In the genomic region with DNA sequence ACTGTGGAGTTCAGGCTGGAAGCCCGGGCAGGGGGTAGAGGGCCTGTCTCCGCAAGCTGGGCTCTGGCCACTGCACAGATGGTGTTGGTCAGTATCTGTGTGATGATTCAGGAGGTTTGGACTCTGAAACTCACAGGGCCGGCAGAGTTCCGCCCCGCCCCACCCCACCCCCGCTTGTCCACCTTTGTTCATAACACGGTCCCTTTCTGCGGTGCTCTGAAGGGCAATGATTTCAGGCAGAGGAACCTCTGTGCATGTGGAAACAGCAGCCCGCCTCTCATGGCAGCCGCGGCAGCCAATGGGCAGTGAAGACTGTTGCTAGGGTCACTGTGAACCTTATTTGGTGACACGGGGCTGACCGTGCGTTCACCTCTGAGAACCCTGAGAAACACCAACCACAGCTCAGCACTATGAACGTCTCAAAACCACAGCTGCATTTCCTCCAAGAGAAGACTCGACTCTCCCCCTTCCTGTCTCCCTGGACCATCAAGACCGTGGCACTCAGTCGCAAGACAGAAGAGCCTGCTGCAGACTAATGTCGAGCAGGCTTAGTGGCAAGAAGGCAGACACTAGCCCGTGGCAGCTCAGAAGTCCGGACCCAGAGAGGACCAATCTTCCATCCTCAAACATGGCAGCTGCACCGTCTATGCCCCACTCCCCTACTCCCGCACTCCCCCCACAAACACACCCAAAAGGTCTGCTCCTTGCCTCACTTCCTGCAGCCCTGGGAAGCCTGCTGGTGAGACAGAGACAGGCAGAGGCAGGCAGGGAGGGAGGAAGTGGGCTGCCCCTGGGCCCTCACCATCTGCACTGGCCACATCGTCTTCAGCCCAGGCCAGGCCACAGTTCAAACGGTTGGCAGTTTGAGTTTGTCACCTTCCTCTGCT, we compare ENCODE assay signal across 8 mouse cellular contexts. TPM values are rescaled to one million over a fixed set of nuclear protein-coding genes. Genes with fewer than 3 reads are reported as not detected.
DNase-seq lines count a peak whose midpoint lies in the region; ATAC-seq and TF ChIP-seq lines count a peak whose summit lies in the region.

No protein-coding gene starts in this region.

- peaks cover 10% of the 10 kb centered on the region for H3K9me3 ChIP-seq in E14TG2a.4 (ENCODE audit: low read length)
- no peaks in the 10 kb centered on the region for H3K9me3 ChIP-seq in kidney, embryonic 15.5 days (replicated peaks)
- H3K9me3 ChIP-seq in midbrain, embryonic 15.5 days: no peaks in the 10 kb centered on the region

- peak overlapping the region; percentile 41 for H3K4me2 ChIP-seq in kidney, embryonic 15.5 days
- H3K4me2 ChIP-seq in midbrain, embryonic 15.5 days: no peak overlapping the region

- intact Hi-C loops in left cerebral cortex, postnatal 36 days (cut with DNase I): no loop called here

- ATAC-seq in granulocyte monocyte progenitor cell, adult 5-6 weeks (replicated peaks; ENCODE audit: poor library complexity, severe bottlenecking): peak; percentile 85
- peak; percentile 63 for ATAC-seq in kidney, embryonic 15.5 days (replicated peaks; ENCODE audit: low FRiP score)
- no peak for ATAC-seq in midbrain, embryonic 15.5 days (replicated peaks)

- no peak for TF ChIP-seq CTCF in E14TG2a.4 (conservative IDR thresholded peaks at IDR 0.05; ENCODE audit: low read length)
- TF ChIP-seq CTCF in thymus, adult 2 months (IDR thresholded peaks at IDR 0.05; ENCODE audit: borderline replicate concordance, control insufficient read depth, extremely low read depth, insufficient read depth, low read length, poor library complexity): peak; percentile 53; the same call in 1 of the 2 replicates

- peak overlapping the region; percentile 58 for H3K4me3 ChIP-seq in E14TG2a.4 (replicated peaks; ENCODE audit: low read length)
- H3K4me3 ChIP-seq in kidney, embryonic 15.5 days (replicated peaks): no peak overlapping the region; the same call in 1 of the 2 replicates
- peak overlapping the region; percentile 40 for H3K4me3 ChIP-seq in thymus, adult 2 months (ENCODE audit: control insufficient read depth, insufficient read depth, low read length)
- H3K4me3 ChIP-seq in midbrain, embryonic 15.5 days: no peak overlapping the region

- peaks cover 74% of the 10 kb centered on the region for H3K4me1 ChIP-seq in E14TG2a.4 (replicated peaks; ENCODE audit: low read depth, low read length)
- H3K4me1 ChIP-seq in kidney, embryonic 15.5 days: peaks cover 43% of the 10 kb centered on the region
- H3K4me1 ChIP-seq in thymus, adult 2 months (replicated peaks; ENCODE audit: control insufficient read depth, insufficient read depth, low read length): peaks cover 35% of the 10 kb centered on the region
- H3K4me1 ChIP-seq in midbrain, embryonic 15.5 days: peaks cover 11% of the 10 kb centered on the region

- no peaks in the 10 kb centered on the region; the same call in 1 of the 2 replicates for H3K36me3 ChIP-seq in E14TG2a.4 (ENCODE audit: insufficient read depth, low read length)
- no peaks in the 10 kb centered on the region for H3K36me3 ChIP-seq in kidney, embryonic 15.5 days
- H3K36me3 ChIP-seq in thymus, adult 2 months (ENCODE audit: control insufficient read depth, insufficient read depth, low read length): no peaks in the 10 kb centered on the region
- no peaks in the 10 kb centered on the region for H3K36me3 ChIP-seq in midbrain, embryonic 15.5 days (replicated peaks)

- no peak overlapping the region for H3K9ac ChIP-seq in kidney, embryonic 15.5 days
- H3K9ac ChIP-seq in midbrain, embryonic 15.5 days: no peak overlapping the region

- WGBS in kidney, embryonic 15.5 days: 40% methylated on average over 25 of the region's 25 CpGs
- 4% methylated on average over 25 of the region's 25 CpGs for WGBS in thymus, adult 2 months
- 79% methylated on average over 25 of the region's 25 CpGs for WGBS in midbrain, embryonic 15.5 days

- no peaks in the 10 kb centered on the region for H3K27me3 ChIP-seq in E14TG2a.4 (ENCODE audit: insufficient read depth, low read length)
- no peaks in the 10 kb centered on the region for H3K27me3 ChIP-seq in kidney, embryonic 15.5 days
- H3K27me3 ChIP-seq in thymus, adult 2 months (ENCODE audit: control insufficient read depth, insufficient read depth, low read length): no peaks in the 10 kb centered on the region
- H3K27me3 ChIP-seq in midbrain, embryonic 15.5 days (replicated peaks): no peaks in the 10 kb centered on the region

- H3K27ac ChIP-seq in kidney, embryonic 15.5 days: peak overlapping the region; percentile 81
- H3K27ac ChIP-seq in thymus, adult 2 months (ENCODE audit: control insufficient read depth, insufficient read depth, low read length): peak overlapping the region; percentile 55
- H3K27ac ChIP-seq in midbrain, embryonic 15.5 days: no peak overlapping the region

- TF ChIP-seq POLR2A in thymus, adult 2 months (IDR thresholded peaks at IDR 0.05; ENCODE audit: control insufficient read depth, extremely low read depth, insufficient read depth, low read length, poor library complexity): no peak; the same call in 1 of the 2 replicates

- DNase-seq in B cell, adult 2 months: peak; percentile 52 to 57
- peak; percentile 84 for DNase-seq in lung, postnatal 36 days
- peak; percentile 78 for DNase-seq in thymus, adult 2 months
- no peak for DNase-seq in left cerebral cortex, postnatal 36 days (ENCODE audit: low spot score in 2 of 2)

RNA-seq across cellular contexts. Expression of a gene that starts 21.9 kb away (rescaled TPM):
- total RNA-seq in granulocyte monocyte progenitor cell, adult 5-6 weeks (2014; fragmentation: Nextera tagmentation): 2.5 and 4.8 TPM in 2 replicates
- not detected in 2 replicates for total RNA-seq in granulocyte monocyte progenitor cell, adult 5-6 weeks (2017)
- polyA plus RNA-seq in kidney, embryonic 15.5 days (2015; fragmentation: Nextera tagmentation; extraction: Ambion mirVana): 0.23 TPM in 1 of 2 replicates, not detected in the other
- polyA plus RNA-seq in thymus, adult 2 months (2012; rRNA removed): 0.86 and 0.98 TPM in 2 replicates
- 1 to 10 TPM in 1 of 2 experiments, under 1 TPM in 1; 0.96 to 1.2 TPM for total RNA-seq in left cerebral cortex, postnatal 36 days (2021)
- not detected in 2 replicates for polyA plus RNA-seq in midbrain, embryonic 15.5 days (2015; fragmentation: Nextera tagmentation; extraction: Ambion mirVana)

RNA-seq across cellular contexts. Expression of a gene that starts 25.1 kb away (rescaled TPM):
- total RNA-seq in granulocyte monocyte progenitor cell, adult 5-6 weeks (2014; fragmentation: Nextera tagmentation): 37.5 and 41.7 TPM in 2 replicates
- 41.3 and 55.9 TPM in 2 replicates for total RNA-seq in granulocyte monocyte progenitor cell, adult 5-6 weeks (2017)
- polyA plus RNA-seq in kidney, embryonic 15.5 days (2015; fragmentation: Nextera tagmentation; extraction: Ambion mirVana): 12.6 and 15.3 TPM in 2 replicates
- 162 and 169 TPM in 2 replicates for polyA plus RNA-seq in thymus, adult 2 months (2012; rRNA removed)
- total RNA-seq in left cerebral cortex, postnatal 36 days (2021): 1 to 10 TPM; 6.5 to 6.6 TPM
- polyA plus RNA-seq in midbrain, embryonic 15.5 days (2015; fragmentation: Nextera tagmentation; extraction: Ambion mirVana): 2.6 and 3.1 TPM in 2 replicates

Comparison
In these comparisons a context has a peak if more than half of its experiments do, and no peak if none do; other contexts are left out.
1. DNase-seq: peak in B cell, adult 2 months (2 of 2), lung, postnatal 36 days (single experiment) and thymus, adult 2 months (single experiment); none in left cerebral cortex, postnatal 36 days (0 of 2).
2. H3K4me3 ChIP-seq: peak in E14TG2a.4 (single experiment) and thymus, adult 2 months (single experiment); none in kidney, embryonic 15.5 days (single experiment) and midbrain, embryonic 15.5 days (single experiment).
3. RNA of a gene that starts 25.1 kb away (polyA plus RNA-seq): 162 to 169 TPM in thymus, adult 2 months; 12.6 to 15.3 TPM in kidney, embryonic 15.5 days and 2.6 to 3.1 TPM in midbrain, embryonic 15.5 days; every median in the first group is over 10 times any median in the second.